Mouse (Mus musculus) cortical plate, adult 2 months (tissue): ENCODE measurements around the gene Cyb561d1.

Experiments
- CTCF ChIP-seq: fragments of 200-500 bp; IDR thresholded peaks from 2 replicates; pipeline ENCODE4 v1.5.1; 2011; ENCODE audit warnings: mild to moderate bottlenecking, control low read depth, low read length; ENCODE audit not compliant: insufficient read depth; ENCODE audit errors: extremely low read depth
- POLR2A ChIP-seq: fragments of 200-500 bp; IDR thresholded peaks from 2 replicates; pipeline ENCODE4 v1.6.1; 2011; ENCODE audit warnings: mild to moderate bottlenecking, low read length, control low read depth; ENCODE audit not compliant: insufficient read depth; ENCODE audit errors: extremely low read depth

- no peak for TF ChIP-seq CTCF
- no peak for TF ChIP-seq POLR2A
Observed at GRCm38 (mm10) chr3:108165532-108166315, 35.3 kb downstream of the Cyb561d1 start.
